Mouse (Mus musculus) thymus, postnatal 0 days (tissue): ENCODE results near the gene Kif19a. TPM values are rescaled to one million over a fixed set of nuclear protein-coding genes. Genes with fewer than 3 reads are reported as not detected.
A peak's percentile ranks its signal among the peaks of the same experiment; 100 is the strongest.

Source experiments
- DNase-seq: peaks from one replicate; pipeline ENCODE4 v3.0.0-alpha.2; 2015; ENCODE audit warnings: low spot score
- polyA plus RNA-seq: library from polyadenylated mRNA; unstranded; fragments of >200 nt; fragmentation: Nextera tagmentation; extraction: Ambion mirVana; gene quantifications from 2 replicates; pipeline ENCODE4 v1.2.1, GENCODE M21; 2015

Kif19a gene
- polyA plus RNA-seq: 0.09 TPM in 2 replicates

GRCm38 (mm10) chr11:114764820-114765818 lies at the start of gene Kif19a:
TSS of gene Kif19a (plus strand) at chr11:114765388.
- DNase-seq: peak; percentile 9

DNA sequence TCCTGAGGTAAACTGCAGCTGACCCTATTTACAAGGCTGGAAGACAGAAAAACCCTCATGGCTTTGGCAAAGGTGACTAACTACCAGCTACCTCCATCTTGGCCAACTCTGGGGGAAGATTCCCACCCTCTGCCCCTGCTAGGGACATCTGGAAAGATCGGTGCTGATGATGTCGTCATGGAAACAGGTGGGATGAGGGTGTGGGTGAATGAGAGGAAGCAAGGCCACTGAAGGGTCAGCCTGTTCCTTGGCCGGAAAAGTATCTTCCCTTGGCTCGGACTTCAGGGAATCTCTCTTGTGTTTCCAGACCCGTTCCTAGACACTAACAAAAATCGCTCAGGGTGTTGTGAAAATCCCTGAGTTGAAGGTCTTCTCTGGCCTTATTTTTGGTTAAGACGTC lies 49.7 kb upstream of the Kif19a start:
- DNase-seq: no peak

GRCm38 (mm10) chr11:114720535-114720934 lies 44.7 kb upstream of the Kif19a start:
- DNase-seq: no peak

DNA sequence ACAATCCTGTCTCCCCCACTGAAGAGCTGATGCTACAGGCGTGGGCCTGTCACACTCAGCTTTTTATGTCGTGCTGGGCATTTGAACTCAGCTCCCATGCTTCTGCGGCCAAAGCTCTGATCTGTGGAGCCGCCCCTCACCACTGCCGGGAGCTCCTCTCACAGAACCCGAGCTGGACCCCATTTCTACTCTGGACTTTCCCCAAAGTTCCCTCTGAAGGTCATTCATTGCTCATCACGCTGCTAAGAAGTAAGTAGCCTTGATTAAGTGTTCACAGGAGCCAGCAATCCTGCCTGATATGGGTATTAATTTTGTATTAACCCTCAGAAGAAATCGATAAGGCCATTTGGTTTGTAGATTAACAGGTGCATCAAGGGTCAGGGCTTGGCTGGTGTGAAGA lies 42.8 kb upstream of the Kif19a start:
- DNase-seq: no peak

DNA sequence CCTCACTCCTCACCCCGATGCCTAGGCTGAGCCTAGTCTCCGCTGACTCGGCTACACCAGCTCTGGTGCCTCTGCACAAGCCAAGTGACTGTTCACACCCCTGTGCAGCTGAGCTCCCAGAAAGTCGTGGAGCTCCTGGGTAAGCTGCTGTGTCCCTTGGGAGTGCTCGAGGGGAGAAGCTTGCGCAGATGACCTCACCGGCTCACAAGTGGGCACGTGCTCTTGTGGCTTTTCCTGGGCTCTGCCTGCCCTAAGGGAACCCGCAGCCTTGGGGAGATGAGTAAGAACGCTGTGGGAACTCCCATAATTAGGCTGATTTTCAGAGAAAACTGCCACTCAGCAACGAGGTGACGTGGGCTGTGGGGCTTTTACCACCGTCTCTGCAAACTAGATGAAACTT lies 42.2 kb upstream of the Kif19a start:
- no peak for DNase-seq

DNA sequence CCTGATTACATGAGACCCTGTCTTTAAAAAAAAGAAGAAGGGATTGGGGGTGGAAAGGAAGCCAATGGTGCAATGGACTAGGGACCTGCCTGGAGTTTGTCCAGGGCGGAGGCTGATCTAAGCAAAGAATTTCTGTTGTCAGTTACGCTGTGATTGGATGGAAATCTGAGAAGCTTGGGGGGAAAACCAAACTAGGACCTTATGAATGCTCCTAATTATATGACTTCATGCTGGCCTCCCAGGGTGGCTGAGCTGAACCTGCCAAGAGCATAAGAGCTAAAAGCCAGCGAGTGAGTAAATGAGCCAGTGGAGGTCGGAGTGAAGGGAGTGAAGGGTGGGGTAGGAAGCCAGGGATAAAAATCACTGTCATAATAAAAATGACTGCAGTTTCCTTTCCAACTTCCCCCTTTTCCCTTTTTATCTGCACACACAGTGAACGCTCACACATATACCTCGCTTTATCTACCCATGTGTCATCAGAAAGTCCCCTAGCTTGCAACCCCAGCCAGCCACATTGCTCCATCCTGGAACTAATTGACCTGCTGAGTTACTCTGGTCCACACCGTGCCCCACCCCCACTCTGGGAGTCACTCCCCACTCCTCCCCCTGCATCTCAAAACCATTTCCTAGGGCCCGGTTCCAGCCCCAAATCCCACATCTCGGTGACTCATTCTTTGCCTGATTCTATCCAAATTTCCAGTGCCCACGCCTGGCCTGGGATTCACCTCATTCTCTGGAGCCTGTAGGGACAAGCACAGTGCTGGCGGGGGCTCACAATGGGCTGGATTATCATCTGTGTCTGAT lies 40.2 kb upstream of the Kif19a start:
- DNase-seq: no peak

DNA sequence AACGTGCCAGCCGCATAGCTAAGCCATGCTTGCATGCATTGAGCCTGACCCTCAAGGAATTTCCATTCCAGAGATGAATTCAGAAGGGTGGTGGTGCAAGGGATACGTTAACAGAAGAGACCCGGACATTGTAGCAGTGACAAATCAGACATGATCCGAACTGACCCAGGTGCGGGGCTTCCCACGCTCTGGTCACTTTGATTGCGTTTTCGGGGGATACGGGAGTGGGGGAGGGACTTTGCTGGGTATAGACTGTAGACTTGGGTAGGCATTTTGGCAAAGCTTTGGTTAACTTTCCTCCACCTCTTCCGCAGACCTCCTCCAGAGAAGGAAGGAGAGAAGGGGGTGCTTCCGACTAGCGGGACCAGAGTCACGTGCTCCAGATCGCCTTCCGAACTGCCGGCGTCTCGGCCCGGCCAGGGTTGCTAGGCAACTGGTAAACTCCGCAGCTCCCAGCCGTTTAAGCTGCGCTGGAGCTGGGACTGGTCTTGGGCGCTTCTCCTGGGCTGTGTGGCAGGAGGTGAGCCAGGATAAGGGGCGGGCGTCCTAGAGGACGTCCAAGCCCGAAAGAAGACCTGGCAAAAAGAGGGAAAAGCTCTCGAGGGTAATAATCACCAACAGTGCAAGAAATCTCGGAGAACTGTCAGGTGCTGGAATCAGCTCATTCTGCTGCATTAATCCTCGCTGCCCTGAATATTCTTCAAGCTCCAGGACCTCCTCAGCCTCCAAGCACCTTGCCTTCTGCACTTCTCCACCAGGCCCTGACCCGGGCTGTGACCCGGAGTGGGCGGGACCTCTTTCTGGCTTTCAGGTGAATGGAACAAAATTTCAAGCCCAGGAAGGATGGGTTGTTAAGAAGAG lies 38.0 kb upstream of the Kif19a start, which contains the start of gene Dnaic2:
Gene Dnaic2 (plus strand): TSS at position 444 of the 861 bp plus-strand sequence.
- no peak for DNase-seq

DNA sequence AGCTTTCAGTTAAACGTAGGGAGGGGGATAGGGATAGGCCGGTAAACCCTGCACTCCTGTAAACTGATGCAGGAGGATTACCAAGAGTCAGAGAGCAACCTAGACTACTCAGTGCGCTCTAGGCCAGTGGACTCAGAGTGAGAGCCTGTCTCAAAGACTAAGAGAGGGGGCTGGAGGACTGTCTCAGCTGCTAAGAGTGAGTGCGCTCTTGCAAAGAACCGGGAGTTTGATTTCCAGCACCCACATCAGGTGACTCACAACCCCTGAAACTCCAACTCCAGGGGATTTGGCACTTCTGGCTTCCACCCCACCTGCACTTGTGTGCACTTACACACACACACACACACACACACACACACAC lies 37.4 kb upstream of the Kif19a start:
- no peak for DNase-seq

GRCm38 (mm10) chr11:114728333-114728732 lies 36.9 kb upstream of the Kif19a start:
- no peak for DNase-seq

DNA sequence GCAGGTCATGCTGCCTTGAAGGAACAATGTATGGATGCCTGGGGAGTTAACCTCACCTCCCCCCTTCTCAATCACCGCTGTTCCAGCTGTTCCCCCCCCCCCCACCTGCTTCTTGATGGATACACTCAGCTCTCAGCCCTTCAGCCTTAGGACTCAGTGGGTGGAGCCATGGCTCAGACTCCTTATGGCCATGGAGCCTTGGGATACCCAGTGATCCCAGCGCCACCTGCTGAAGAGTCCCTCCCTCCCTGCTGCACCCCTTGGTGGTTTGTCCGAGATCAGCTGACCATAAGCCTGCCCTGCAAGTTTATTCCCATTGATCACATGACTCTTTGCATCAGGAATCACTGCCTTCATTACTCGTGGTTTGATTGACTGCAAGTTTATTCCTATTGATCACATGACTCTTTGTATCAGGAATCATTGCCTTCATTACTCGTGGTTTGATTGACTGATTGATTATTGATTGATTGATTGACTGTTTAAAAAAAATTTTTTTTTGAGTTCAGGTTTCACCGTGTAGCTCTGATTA lies 35.3 kb upstream of the Kif19a start:
- DNase-seq: no peak

GRCm38 (mm10) chr11:114731711-114732110 lies 33.5 kb upstream of the Kif19a start:
- DNase-seq: no peak

- DNase-seq: no peak
Measured at GRCm38 (mm10) chr11:114732890-114733289, 32.3 kb upstream of the Kif19a start.

GRCm38 (mm10) chr11:114736111-114736510 lies 29.1 kb upstream of the Kif19a start:
- DNase-seq: no peak

- peak; percentile 18 for DNase-seq
Measured at GRCm38 (mm10) chr11:114736913-114737624, 28.1 kb upstream of the Kif19a start.

DNA sequence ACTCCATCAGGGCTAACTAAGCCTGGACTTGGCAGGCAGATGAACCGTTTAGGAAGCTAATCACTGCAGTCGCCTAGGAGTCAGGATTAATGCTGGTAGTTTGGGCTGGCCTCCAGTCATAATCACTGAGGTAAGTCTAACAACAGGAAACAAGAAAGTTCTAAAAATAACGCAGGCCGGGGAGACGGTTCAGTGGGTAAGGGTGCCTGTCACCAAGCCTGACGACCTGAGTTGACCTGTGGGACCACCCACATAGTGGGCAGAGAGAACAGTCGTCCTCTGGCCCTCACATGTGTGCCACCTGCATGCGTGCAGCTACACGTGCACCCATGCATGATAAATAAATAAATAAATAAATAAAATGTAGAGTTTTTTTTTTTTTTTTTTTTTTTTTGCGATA lies 24.6 kb upstream of the Kif19a start:
- no peak for DNase-seq

DNA sequence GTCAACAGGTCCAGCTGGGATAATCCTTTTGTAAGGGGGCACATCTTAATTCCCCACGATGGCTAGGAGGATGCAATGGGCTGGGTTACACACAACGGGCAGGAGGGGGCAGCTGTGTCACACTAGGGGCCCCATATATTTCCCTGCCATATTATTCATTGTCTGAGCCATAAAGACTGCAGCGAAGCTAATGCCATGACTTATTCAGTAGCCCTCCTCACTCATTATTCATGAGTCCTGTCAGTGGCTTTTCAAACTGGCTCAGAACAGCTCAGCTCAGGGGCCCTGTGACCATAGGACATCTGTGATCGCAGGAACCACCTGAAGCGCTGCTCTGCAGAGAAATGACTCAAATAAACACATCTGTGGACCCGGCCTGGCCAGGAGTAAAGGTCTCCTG lies 23.7 kb upstream of the Kif19a start:
- no peak for DNase-seq

- peak; percentile 85 for DNase-seq
Measured at GRCm38 (mm10) chr11:114745134-114745533, 20.1 kb upstream of the Kif19a start.

DNA sequence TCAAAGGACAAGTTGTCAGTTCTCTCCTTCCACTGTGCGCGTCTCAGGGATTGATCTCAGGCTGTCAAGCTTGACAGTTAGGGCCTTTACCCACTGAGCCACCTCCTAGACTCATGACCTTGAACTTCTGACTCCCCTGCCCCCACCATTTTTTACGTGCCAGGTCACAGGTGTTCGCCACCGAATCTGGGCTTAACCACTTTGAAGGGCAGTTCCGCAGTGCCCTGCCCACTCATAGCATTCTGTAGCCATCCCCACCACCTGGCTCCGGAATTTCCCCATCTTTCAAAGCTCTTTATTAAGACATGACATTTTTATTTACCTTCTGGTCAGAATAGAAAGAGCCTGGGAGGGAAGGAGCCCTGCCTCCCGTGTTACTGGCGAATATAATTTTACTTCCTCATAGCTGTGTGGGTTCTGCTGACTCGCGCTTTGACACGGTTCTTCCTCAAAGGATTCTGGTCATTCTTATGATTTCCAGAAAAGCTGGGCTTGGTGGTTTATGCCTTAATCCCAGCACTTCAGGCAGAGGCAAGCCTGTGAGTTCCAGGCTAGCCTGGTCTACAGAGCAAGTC lies 17.5 kb upstream of the Kif19a start:
- no peak for DNase-seq

- DNase-seq: no peak
Measured at GRCm38 (mm10) chr11:114769911-114770310, 4.7 kb downstream of the Kif19a start.

- DNase-seq: no peak
Measured at GRCm38 (mm10) chr11:114771896-114772295, 6.7 kb downstream of the Kif19a start.
